Mouse (Mus musculus): ENCODE data around the gene Rtp4. TPM values are rescaled to one million over a fixed set of nuclear protein-coding genes. Genes with fewer than 3 reads are reported as not detected.
A peak's percentile ranks its signal among the peaks of the same experiment; 100 is the strongest.

Rtp4 gene
- polyA plus RNA-seq, 2 experiments = 3.4 to 3.9 TPM

DNA sequence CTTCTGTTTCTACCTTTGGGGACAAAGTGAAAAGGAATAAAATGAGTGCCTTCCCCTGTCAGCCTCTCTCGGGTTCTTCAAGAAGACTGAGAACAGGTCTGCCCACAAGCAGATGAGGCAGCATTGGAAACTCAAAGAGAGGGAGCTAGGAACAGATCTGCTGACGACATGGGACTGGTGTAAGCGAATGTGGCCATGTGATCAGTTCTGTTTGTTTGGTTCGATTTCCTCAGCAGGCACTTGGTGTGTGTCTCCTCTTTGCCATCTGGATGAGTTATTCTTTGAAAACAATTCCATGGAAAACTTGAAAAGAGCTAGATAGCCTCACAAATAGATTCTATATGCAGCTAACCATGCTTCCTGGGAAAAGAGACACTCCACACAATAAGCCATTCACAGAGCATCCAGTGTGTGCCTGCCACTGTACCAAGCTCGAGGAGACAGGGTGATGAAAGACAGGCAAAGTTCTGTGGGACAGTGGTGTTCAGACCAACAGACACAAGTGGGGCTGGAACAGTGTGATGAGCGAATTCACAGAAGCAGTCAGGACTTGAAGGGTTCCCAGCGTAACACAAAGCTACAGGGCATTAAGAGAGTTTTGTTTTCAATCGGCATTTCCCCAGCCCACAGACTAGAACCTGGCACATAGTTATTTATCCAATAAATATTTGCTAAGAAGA is 23.7 kb upstream of the Rtp4 start:
- Histone ChIP-seq H3K4me2 (ENCODE audit: low read depth) (no peak overlapping the region), H3K9ac (replicated peaks) (no peak overlapping the region), H3K27ac (no peak overlapping the region), H3K4me1 (replicated peaks; ENCODE audit: control insufficient read depth in 2 of 2, insufficient read depth in 2 of 2, low read length in 1 of 2) (peaks cover 32 to 44% of the 10 kb centered on the region in 2 experiments), H3K27me3 (ENCODE audit: control insufficient read depth, insufficient read depth, low read length) (no peaks in the 10 kb centered on the region), H3K4me3 (ENCODE audit: insufficient read depth in 1 of 2, low read depth in 2 of 2, low read length in 2 of 2) (no peak overlapping the region), H3K36me3 (replicated peaks; ENCODE audit: control insufficient read depth, insufficient read depth, low read depth) (no peaks in the 10 kb centered on the region), H3K9me3 (ENCODE audit: control insufficient read depth, low read length) (no peaks in the 10 kb centered on the region)
- TF ChIP-seq CTCF (IDR thresholded peaks at IDR 0.05; ENCODE audit: low read depth) (no peak), EP300 (IDR thresholded peaks at IDR 0.05; ENCODE audit: low read depth) (no peak)
- DNase-seq (ENCODE audit: low read depth in 3 of 3, low spot score in 3 of 3) = no peak
- 56% methylated on average over 8 of the region's 8 CpGs for WGBS (ENCODE audit: insufficient replicate concordance)
- ATAC-seq (ENCODE audit: insufficient read depth) = no peak

DNA sequence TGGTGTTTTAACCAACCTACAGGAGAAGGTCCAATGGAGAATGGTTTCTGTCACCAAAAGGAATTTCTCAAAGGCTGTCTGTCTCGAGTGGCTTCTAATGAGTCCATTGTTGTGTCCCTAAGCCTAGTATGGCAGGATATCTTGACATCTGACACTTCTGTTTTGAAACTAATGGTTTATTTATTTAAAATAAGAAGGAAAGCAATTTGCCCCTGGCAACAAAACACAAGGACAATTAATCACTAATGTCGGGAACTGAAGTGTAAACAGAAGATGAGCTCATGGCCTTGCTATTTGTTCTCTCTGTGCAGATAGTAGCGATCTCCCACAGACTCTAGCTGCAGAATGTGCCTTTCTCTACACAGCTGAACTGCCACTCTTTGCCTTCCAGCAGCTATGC is 22.7 kb upstream of the Rtp4 start:
- Histone ChIP-seq H3K27me3 (ENCODE audit: control insufficient read depth, insufficient read depth, low read length) (no peaks in the 10 kb centered on the region), H3K4me2 (ENCODE audit: low read depth) (no peak overlapping the region), H3K27ac (no peak overlapping the region), H3K4me1 (replicated peaks; ENCODE audit: control insufficient read depth in 2 of 2, insufficient read depth in 2 of 2, low read length in 1 of 2) (peaks cover 33 to 51% of the 10 kb centered on the region in 2 experiments), H3K4me3 (ENCODE audit: insufficient read depth in 1 of 2, low read depth in 2 of 2, low read length in 2 of 2) (no peak overlapping the region), H3K9me3 (ENCODE audit: control insufficient read depth, low read length) (no peaks in the 10 kb centered on the region), H3K36me3 (replicated peaks; ENCODE audit: control insufficient read depth, insufficient read depth, low read depth) (no peaks in the 10 kb centered on the region), H3K9ac (replicated peaks) (no peak overlapping the region)
- WGBS (ENCODE audit: insufficient replicate concordance) = 25% methylated on average over 3 of the region's 3 CpGs
- ATAC-seq (ENCODE audit: insufficient read depth) (no peak), DNase-seq (ENCODE audit: low read depth in 3 of 3, low spot score in 3 of 3) (no peak)
- no peak for TF ChIP-seq CTCF (IDR thresholded peaks at IDR 0.05; ENCODE audit: low read depth)
- TF ChIP-seq EP300 (IDR thresholded peaks at IDR 0.05; ENCODE audit: low read depth) = no peak

DNA sequence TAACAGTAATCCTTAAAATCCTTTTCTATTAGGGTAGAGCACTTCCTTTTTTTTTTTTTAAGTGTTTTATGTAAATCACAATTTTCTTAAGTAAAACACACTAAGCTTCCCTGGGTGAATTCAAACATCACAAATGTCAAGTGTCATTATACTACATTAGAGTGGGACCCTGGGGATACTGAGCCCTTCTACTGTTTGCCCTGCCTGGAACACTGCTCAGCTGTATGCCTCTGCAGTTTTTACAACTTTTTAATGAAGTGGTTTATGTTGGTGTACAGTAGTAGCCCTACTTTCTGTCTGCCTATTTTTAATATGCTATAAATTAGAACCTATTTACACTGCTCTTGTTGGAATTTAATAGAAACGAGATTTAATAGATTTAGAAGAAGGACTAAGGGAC is 22.2 kb upstream of the Rtp4 start:
- H3K4me2 ChIP-seq (ENCODE audit: low read depth) = no peak overlapping the region; the same call in 1 of the 2 replicates
- H3K4me1 ChIP-seq (replicated peaks; ENCODE audit: control insufficient read depth in 2 of 2, insufficient read depth in 2 of 2, low read length in 1 of 2) = peaks cover 35 to 54% of the 10 kb centered on the region in 2 experiments
- H3K36me3 ChIP-seq (replicated peaks; ENCODE audit: control insufficient read depth, insufficient read depth, low read depth) = no peaks in the 10 kb centered on the region
- no peak overlapping the region for H3K27ac ChIP-seq
- H3K27me3 ChIP-seq (ENCODE audit: control insufficient read depth, insufficient read depth, low read length) = no peaks in the 10 kb centered on the region
- ATAC-seq (ENCODE audit: insufficient read depth) = no peak
- H3K4me3 ChIP-seq (ENCODE audit: insufficient read depth in 1 of 2, low read depth in 2 of 2, low read length in 2 of 2) = no peak overlapping the region
- no peak overlapping the region for H3K9ac ChIP-seq (replicated peaks)
- H3K9me3 ChIP-seq (ENCODE audit: control insufficient read depth, low read length) = no peaks in the 10 kb centered on the region
- 33% methylated on average over 1 of the region's 1 CpGs for WGBS (ENCODE audit: insufficient replicate concordance)
- TF ChIP-seq CTCF (IDR thresholded peaks at IDR 0.05; ENCODE audit: low read depth) = no peak
- no peak for TF ChIP-seq EP300 (IDR thresholded peaks at IDR 0.05; ENCODE audit: low read depth)
- no peak for DNase-seq (ENCODE audit: low read depth in 3 of 3, low spot score in 3 of 3)

DNA sequence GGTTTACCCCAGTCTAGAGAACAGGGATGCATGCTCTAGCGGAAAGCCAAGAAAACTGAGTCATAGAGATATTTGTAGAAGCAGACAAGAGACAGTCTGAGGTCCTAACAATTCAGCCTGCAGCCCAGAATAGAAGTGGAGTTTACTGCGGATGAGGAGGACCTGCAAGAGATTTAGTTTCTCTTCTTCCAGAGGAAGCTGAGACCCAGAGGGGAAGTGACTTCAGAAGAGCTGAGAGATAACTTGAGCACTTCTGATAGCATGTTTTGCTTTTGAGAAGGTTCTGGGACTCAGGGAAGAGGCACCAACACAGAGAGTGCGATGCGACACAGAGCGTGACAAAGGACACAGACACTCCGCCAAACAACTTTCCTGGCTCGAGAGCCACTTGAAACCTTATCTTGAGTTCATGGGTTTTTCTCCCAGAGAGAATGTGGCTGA is 21.4 kb upstream of the Rtp4 start:
- no peak overlapping the region for H3K9ac ChIP-seq (replicated peaks)
- H3K36me3 ChIP-seq (replicated peaks; ENCODE audit: control insufficient read depth, insufficient read depth, low read depth) = no peaks in the 10 kb centered on the region
- TF ChIP-seq CTCF (IDR thresholded peaks at IDR 0.05; ENCODE audit: low read depth) (no peak), EP300 (IDR thresholded peaks at IDR 0.05; ENCODE audit: low read depth) (no peak)
- H3K27ac ChIP-seq = no peak overlapping the region
- ATAC-seq (ENCODE audit: insufficient read depth) (no peak), DNase-seq (ENCODE audit: low read depth in 3 of 3, low spot score in 3 of 3) (no peak)
- peaks cover 35 to 54% of the 10 kb centered on the region in 2 experiments for H3K4me1 ChIP-seq (replicated peaks; ENCODE audit: control insufficient read depth in 2 of 2, insufficient read depth in 2 of 2, low read length in 1 of 2)
- H3K9me3 ChIP-seq (ENCODE audit: control insufficient read depth, low read length) = no peaks in the 10 kb centered on the region
- 20% methylated on average over 7 of the region's 7 CpGs for WGBS (ENCODE audit: insufficient replicate concordance)
- no peaks in the 10 kb centered on the region for H3K27me3 ChIP-seq (ENCODE audit: control insufficient read depth, insufficient read depth, low read length)
- H3K4me2 ChIP-seq (ENCODE audit: low read depth) = peak overlapping the region; percentile 29
- H3K4me3 ChIP-seq (ENCODE audit: insufficient read depth in 1 of 2, low read depth in 2 of 2, low read length in 2 of 2) = no peak overlapping the region

DNA sequence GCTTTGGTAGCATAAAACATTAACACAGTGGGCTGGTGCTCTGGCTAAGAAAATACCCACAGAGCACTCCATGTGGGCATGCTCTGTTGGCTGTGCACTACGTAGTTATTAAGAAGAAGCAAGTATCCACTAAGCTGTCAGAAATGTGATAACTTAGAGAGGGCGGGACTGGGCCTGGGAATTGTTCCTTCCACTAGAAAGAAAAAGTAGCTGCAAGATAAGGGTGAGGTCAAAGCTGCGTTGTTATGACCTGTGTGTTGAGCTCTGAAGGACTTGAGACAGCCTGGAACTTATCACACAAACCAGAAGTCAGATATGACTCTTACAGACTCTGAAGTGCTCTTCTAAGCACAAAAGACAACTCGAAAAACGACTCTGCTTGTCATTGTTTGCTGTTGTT is 19.5 kb upstream of the Rtp4 start:
- ATAC-seq (ENCODE audit: insufficient read depth) = peak; percentile 77

More for the DNA sequence above, 19.5 kb upstream of the Rtp4 start:
- DNase-seq (ENCODE audit: low read depth in 3 of 3, low spot score in 3 of 3) = peak in 2 of 3 experiments; percentile 39 to 45
- no peak overlapping the region for H3K27ac ChIP-seq
- 9% methylated on average over 5 of the region's 5 CpGs for WGBS (ENCODE audit: insufficient replicate concordance)
- peaks cover 35 to 57% of the 10 kb centered on the region in 2 experiments for H3K4me1 ChIP-seq (replicated peaks; ENCODE audit: control insufficient read depth in 2 of 2, insufficient read depth in 2 of 2, low read length in 1 of 2)
- peak overlapping the region; percentile 31 for H3K4me2 ChIP-seq (ENCODE audit: low read depth)
- TF ChIP-seq CTCF (IDR thresholded peaks at IDR 0.05; ENCODE audit: low read depth) (no peak), EP300 (IDR thresholded peaks at IDR 0.05; ENCODE audit: low read depth) (peak; percentile 28; the same call in 1 of the 2 replicates)
- no peaks in the 10 kb centered on the region for H3K36me3 ChIP-seq (replicated peaks; ENCODE audit: control insufficient read depth, insufficient read depth, low read depth)
- H3K4me3 ChIP-seq (ENCODE audit: insufficient read depth in 1 of 2, low read depth in 2 of 2, low read length in 2 of 2) = no peak overlapping the region
- no peak overlapping the region for H3K9ac ChIP-seq (replicated peaks)
- H3K9me3 ChIP-seq (ENCODE audit: control insufficient read depth, low read length) = no peaks in the 10 kb centered on the region
- no peaks in the 10 kb centered on the region for H3K27me3 ChIP-seq (ENCODE audit: control insufficient read depth, insufficient read depth, low read length)

Measured in liver, embryonic 14.5 days (tissue).